Mouse (Mus musculus): ENCODE data around the gene G430095P16Rik. TPM values are rescaled to one million over a fixed set of nuclear protein-coding genes. Genes with fewer than 3 reads are reported as not detected.

G430095P16Rik gene
- polyA plus RNA-seq, 1 experiment from 2014 or later: 2.8 TPM

- no peak overlapping the region for H3K9ac ChIP-seq (replicated peaks; ENCODE audit: low read length)
- peaks cover 44% of the 10 kb centered on the region for H3K27me3 ChIP-seq (ENCODE audit: insufficient read depth, low read length)
- H3K4me3 ChIP-seq (ENCODE audit: low read length): no peak overlapping the region
- no peaks in the 10 kb centered on the region for H3K36me3 ChIP-seq (ENCODE audit: insufficient read depth, low read length)
- H3K4me1 ChIP-seq (ENCODE audit: insufficient read depth, low read length): peaks cover 48% of the 10 kb centered on the region
- ATAC-seq (ENCODE audit: low FRiP score, low TSS enrichment): no peak
- no peak overlapping the region for H3K27ac ChIP-seq (ENCODE audit: low read length)
- no peaks in the 10 kb centered on the region for H3K9me3 ChIP-seq (ENCODE audit: low read length)
- WGBS: 90% methylated on average over 4 of the region's 4 CpGs
- no peak overlapping the region for H3K4me2 ChIP-seq (replicated peaks; ENCODE audit: low read depth, low read length)
These were observed 13.7 kb downstream of the G430095P16Rik start for GRCm38 (mm10) chr8:84736521-84736920.

GRCm38 (mm10) chr8:84737608-84738007 is 14.8 kb downstream of the G430095P16Rik start:
- peak overlapping the region; percentile 43 for H3K4me2 ChIP-seq (replicated peaks; ENCODE audit: low read depth, low read length)
- H3K36me3 ChIP-seq (ENCODE audit: insufficient read depth, low read length): no peaks in the 10 kb centered on the region
- no peaks in the 10 kb centered on the region for H3K9me3 ChIP-seq (ENCODE audit: low read length)
- H3K27ac ChIP-seq (ENCODE audit: low read length): no peak overlapping the region
- peak overlapping the region; percentile 37 for H3K9ac ChIP-seq (replicated peaks; ENCODE audit: low read length)
- H3K4me3 ChIP-seq (ENCODE audit: low read length): peak overlapping the region; percentile 5; the same call in 1 of the 2 replicates
- peaks cover 53% of the 10 kb centered on the region for H3K27me3 ChIP-seq (ENCODE audit: insufficient read depth, low read length)
- H3K4me1 ChIP-seq (ENCODE audit: insufficient read depth, low read length): peaks cover 48% of the 10 kb centered on the region
- peak; percentile 32; the same call in 1 of the 2 replicates for ATAC-seq (ENCODE audit: low FRiP score, low TSS enrichment)
- WGBS: 4% methylated on average over 16 of the region's 16 CpGs

- H3K27me3 ChIP-seq (ENCODE audit: insufficient read depth, low read length): peaks cover 59% of the 10 kb centered on the region
- no peak for ATAC-seq (ENCODE audit: low FRiP score, low TSS enrichment)
- no peak overlapping the region for H3K27ac ChIP-seq (ENCODE audit: low read length)
- H3K4me2 ChIP-seq (replicated peaks; ENCODE audit: low read depth, low read length): no peak overlapping the region
- H3K4me1 ChIP-seq (ENCODE audit: insufficient read depth, low read length): peaks cover 48% of the 10 kb centered on the region
- 19% methylated on average over 10 of the region's 10 CpGs for WGBS
- H3K9ac ChIP-seq (replicated peaks; ENCODE audit: low read length): no peak overlapping the region; the same call in 1 of the 2 replicates
- no peaks in the 10 kb centered on the region for H3K36me3 ChIP-seq (ENCODE audit: insufficient read depth, low read length)
- H3K4me3 ChIP-seq (ENCODE audit: low read length): no peak overlapping the region
- no peaks in the 10 kb centered on the region for H3K9me3 ChIP-seq (ENCODE audit: low read length)
These were observed 15.5 kb downstream of the G430095P16Rik start for GRCm38 (mm10) chr8:84738266-84738665.

- WGBS: 56% methylated on average over 10 of the region's 10 CpGs
These were observed 16.1 kb downstream of the G430095P16Rik start for GRCm38 (mm10) chr8:84738715-84739400.

GRCm38 (mm10) chr8:84739401-84739742 is 16.6 kb downstream of the G430095P16Rik start:
- Histone ChIP-seq H3K27ac (ENCODE audit: low read length) (no peak overlapping the region), H3K9ac (replicated peaks; ENCODE audit: low read length) (no peak overlapping the region)

More at GRCm38 (mm10) chr8:84738715-84739400, 16.1 kb downstream of the G430095P16Rik start:
- ATAC-seq (ENCODE audit: low FRiP score, low TSS enrichment): no peak
- Histone ChIP-seq H3K36me3 (ENCODE audit: insufficient read depth, low read length) (no peaks in the 10 kb centered on the region), H3K4me3 (ENCODE audit: low read length) (no peak overlapping the region), H3K27me3 (ENCODE audit: insufficient read depth, low read length) (peaks cover 65% of the 10 kb centered on the region), H3K27ac (ENCODE audit: low read length) (no peak overlapping the region), H3K9ac (replicated peaks; ENCODE audit: low read length) (no peak overlapping the region), H3K4me2 (replicated peaks; ENCODE audit: low read depth, low read length) (no peak overlapping the region), H3K4me1 (ENCODE audit: insufficient read depth, low read length) (peaks cover 48% of the 10 kb centered on the region), H3K9me3 (ENCODE audit: low read length) (no peaks in the 10 kb centered on the region)

GRCm38 (mm10) chr8:84740895-84741843 is 18.4 kb downstream of the G430095P16Rik start:
- Histone ChIP-seq H3K27ac (ENCODE audit: low read length) (peak overlapping the region; percentile 76; the same call in 1 of the 2 replicates), H3K4me2 (replicated peaks; ENCODE audit: low read depth, low read length) (no peak overlapping the region), H3K9ac (replicated peaks; ENCODE audit: low read length) (0 out of 2 replicates have a peak overlapping the region, but pooled peaks have one; percentile 6), H3K4me1 (ENCODE audit: insufficient read depth, low read length) (peaks cover 65% of the 10 kb centered on the region), H3K27me3 (ENCODE audit: insufficient read depth, low read length) (peaks cover 74% of the 10 kb centered on the region), H3K36me3 (ENCODE audit: insufficient read depth, low read length) (no peaks in the 10 kb centered on the region), H3K4me3 (ENCODE audit: low read length) (no peak overlapping the region), H3K9me3 (ENCODE audit: low read length) (no peaks in the 10 kb centered on the region)
- no peak for ATAC-seq (ENCODE audit: low FRiP score, low TSS enrichment)
- 40% methylated on average over 13 of the region's 13 CpGs for WGBS

More at GRCm38 (mm10) chr8:84739401-84739742, 16.6 kb downstream of the G430095P16Rik start:
- no peaks in the 10 kb centered on the region for H3K36me3 ChIP-seq (ENCODE audit: insufficient read depth, low read length)
- H3K27me3 ChIP-seq (ENCODE audit: insufficient read depth, low read length): peaks cover 67% of the 10 kb centered on the region
- H3K4me1 ChIP-seq (ENCODE audit: insufficient read depth, low read length): peaks cover 51% of the 10 kb centered on the region
- 22% methylated on average over 1 of the region's 1 CpGs for WGBS
- no peak for ATAC-seq (ENCODE audit: low FRiP score, low TSS enrichment)
- no peak overlapping the region for H3K4me3 ChIP-seq (ENCODE audit: low read length)
- no peaks in the 10 kb centered on the region for H3K9me3 ChIP-seq (ENCODE audit: low read length)
- H3K4me2 ChIP-seq (replicated peaks; ENCODE audit: low read depth, low read length): no peak overlapping the region

- ATAC-seq (ENCODE audit: low FRiP score, low TSS enrichment): peak; percentile 19; the same call in 1 of the 2 replicates
- WGBS: 16% methylated on average over 32 of the region's 32 CpGs
These were observed 19.6 kb downstream of the G430095P16Rik start for GRCm38 (mm10) chr8:84742171-84743053.

GRCm38 (mm10) chr8:84743054-84743415 is 20.2 kb downstream of the G430095P16Rik start:
- Histone ChIP-seq H3K4me1 (ENCODE audit: insufficient read depth, low read length) (peaks cover 62% of the 10 kb centered on the region), H3K27me3 (ENCODE audit: insufficient read depth, low read length) (peaks cover 87% of the 10 kb centered on the region), H3K4me2 (replicated peaks; ENCODE audit: low read depth, low read length) (peak overlapping the region; percentile 35), H3K9me3 (ENCODE audit: low read length) (no peaks in the 10 kb centered on the region), H3K27ac (ENCODE audit: low read length) (peak overlapping the region; percentile 76), H3K4me3 (ENCODE audit: low read length) (no peak overlapping the region), H3K36me3 (ENCODE audit: insufficient read depth, low read length) (no peaks in the 10 kb centered on the region), H3K9ac (replicated peaks; ENCODE audit: low read length) (peak overlapping the region; percentile 44; the same call in 1 of the 2 replicates)
- 17% methylated on average over 10 of the region's 10 CpGs for WGBS
- 0 out of 2 replicates have a peak, but pooled peaks have one; percentile 1 for ATAC-seq (ENCODE audit: low FRiP score, low TSS enrichment)

More at GRCm38 (mm10) chr8:84742171-84743053, 19.6 kb downstream of the G430095P16Rik start:
- Histone ChIP-seq H3K9ac (replicated peaks; ENCODE audit: low read length) (peak overlapping the region; percentile 44; the same call in 1 of the 2 replicates), H3K27me3 (ENCODE audit: insufficient read depth, low read length) (peaks cover 82% of the 10 kb centered on the region), H3K9me3 (ENCODE audit: low read length) (no peaks in the 10 kb centered on the region), H3K27ac (ENCODE audit: low read length) (peak overlapping the region; percentile 76), H3K4me2 (replicated peaks; ENCODE audit: low read depth, low read length) (peak overlapping the region; percentile 35), H3K4me3 (ENCODE audit: low read length) (no peak overlapping the region), H3K4me1 (ENCODE audit: insufficient read depth, low read length) (peaks cover 68% of the 10 kb centered on the region), H3K36me3 (ENCODE audit: insufficient read depth, low read length) (no peaks in the 10 kb centered on the region)
